Mouse (Mus musculus): Measurements from ENCODE around the gene Mfsd4b4. TPM values are rescaled to one million over a fixed set of nuclear protein-coding genes. Genes with fewer than 3 reads are reported as not detected.

The Mfsd4b4 gene
- polyA plus RNA-seq, 1 experiment from 2014 or later: 3.3 TPM

DNA sequence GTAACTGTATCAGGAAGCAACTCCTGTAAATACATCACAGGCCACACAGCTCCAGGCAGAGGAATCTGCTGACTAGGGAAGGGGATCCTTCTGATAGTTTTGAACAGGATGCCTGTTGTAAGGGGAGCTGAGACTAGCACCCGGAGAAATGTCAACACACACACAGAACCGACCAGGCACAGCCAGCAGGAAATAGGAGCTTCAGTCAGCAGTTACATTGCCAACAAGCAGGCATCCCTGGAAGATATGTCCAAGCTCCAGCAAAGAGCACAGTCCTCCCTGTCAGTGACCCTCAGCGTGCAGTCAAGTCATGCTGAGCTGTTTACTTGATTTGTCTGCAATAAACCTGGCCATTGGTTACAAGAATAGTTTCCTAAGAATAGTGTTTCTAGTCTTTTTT is 10.4 kb downstream of the Mfsd4b4 start:
- Histone ChIP-seq H3K9me3 (no peaks in the 10 kb centered on the region), H3K4me1 (replicated peaks) (no peaks in the 10 kb centered on the region), H3K27me3 (replicated peaks) (no peaks in the 10 kb centered on the region), H3K27ac (no peak overlapping the region), H3K4me2 (replicated peaks) (no peak overlapping the region), H3K9ac (no peak overlapping the region), H3K36me3 (no peaks in the 10 kb centered on the region), H3K4me3 (replicated peaks) (no peak overlapping the region)
- no peak for ATAC-seq
- 46% methylated on average over 3 of the region's 3 CpGs for WGBS

- H3K27me3 ChIP-seq (replicated peaks): no peaks in the 10 kb centered on the region
- no peak overlapping the region for H3K27ac ChIP-seq
- no peak overlapping the region for H3K4me2 ChIP-seq (replicated peaks)
- no peak for ATAC-seq
- H3K4me1 ChIP-seq (replicated peaks): no peaks in the 10 kb centered on the region
- H3K9ac ChIP-seq: no peak overlapping the region
- peaks cover 13% of the 10 kb centered on the region; the same call in 1 of the 2 replicates for H3K36me3 ChIP-seq
- no peak overlapping the region for H3K4me3 ChIP-seq (replicated peaks)
- no peaks in the 10 kb centered on the region for H3K9me3 ChIP-seq
- 89% methylated on average over 2 of the region's 2 CpGs for WGBS
These were observed 33.5 kb downstream of the Mfsd4b4 start for GRCm38 (mm10) chr10:39865509-39865908.

DNA sequence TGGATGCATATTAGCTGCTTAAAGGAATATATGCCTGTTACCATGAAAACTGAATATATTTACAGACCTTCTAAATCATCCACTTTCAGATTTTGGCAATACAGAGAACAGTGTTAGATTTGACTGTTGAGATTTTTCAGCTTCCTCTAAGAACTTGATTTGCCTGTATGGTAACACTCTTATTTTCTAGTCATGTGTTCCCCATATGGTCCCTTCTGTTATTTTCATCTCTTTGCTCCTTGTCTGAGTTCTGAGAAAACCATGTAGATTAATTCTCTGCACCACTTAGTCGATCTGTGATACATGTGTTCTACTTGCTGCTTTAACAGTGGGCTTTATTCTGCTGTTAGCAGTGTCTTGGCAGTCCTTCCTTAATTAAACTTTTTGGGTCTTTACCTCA is 56.4 kb downstream of the Mfsd4b4 start:
- 87% methylated on average over 1 of the region's 1 CpGs for WGBS
- Histone ChIP-seq H3K4me3 (replicated peaks) (no peak overlapping the region), H3K9me3 (no peaks in the 10 kb centered on the region), H3K27me3 (replicated peaks) (no peaks in the 10 kb centered on the region), H3K36me3 (peaks cover 17% of the 10 kb centered on the region), H3K4me1 (replicated peaks) (no peaks in the 10 kb centered on the region), H3K4me2 (replicated peaks) (no peak overlapping the region), H3K27ac (no peak overlapping the region), H3K9ac (no peak overlapping the region)
- ATAC-seq: no peak

Other genes with a start within 250 kb of the Mfsd4b4 start
- 13.5 and 13.7 TPM in 2 replicates for gene Rev3l, start 167.1 kb downstream of the Mfsd4b4 start, polyA plus RNA-seq (2015; fragmentation: Nextera tagmentation; extraction: Ambion mirVana)
- gene Mfsd4b2, start 27.7 kb upstream of the Mfsd4b4 start, polyA plus RNA-seq (2015; fragmentation: Nextera tagmentation; extraction: Ambion mirVana): 1.0 and 1.4 TPM in 2 replicates
- gene Mfsd4b3, start 60.9 kb upstream of the Mfsd4b4 start, polyA plus RNA-seq (2015; fragmentation: Nextera tagmentation; extraction: Ambion mirVana): 5.5 and 5.6 TPM in 2 replicates
- gene Mfsd4b5, start 87.4 kb upstream of the Mfsd4b4 start, polyA plus RNA-seq (2015; fragmentation: Nextera tagmentation; extraction: Ambion mirVana): 0.29 and 0.30 TPM in 2 replicates
- 0.85 and 0.90 TPM in 2 replicates for gene Mfsd4b1, start 126.0 kb upstream of the Mfsd4b4 start, polyA plus RNA-seq (2015; fragmentation: Nextera tagmentation; extraction: Ambion mirVana)
- 36.1 and 37.4 TPM in 2 replicates for gene Slc16a10, start 243.0 kb upstream of the Mfsd4b4 start, polyA plus RNA-seq (2015; fragmentation: Nextera tagmentation; extraction: Ambion mirVana)